Mouse (Mus musculus) CH12.LX (cell line): ENCODE data around the gene Aplp2. TPM values are rescaled to one million over a fixed set of nuclear protein-coding genes. Genes with fewer than 3 reads are reported as not detected.

Experiments
- DNase-seq: peaks from one replicate; pipeline ENCODE4 v3.0.0-alpha.2; 2013; ENCODE audit errors: extremely low read depth
- H3K27ac ChIP-seq: 2 replicates; pipeline ENCODE4 v1.5.1; 2012; ENCODE audit warnings: low read depth, mild to moderate bottlenecking, control low read depth, moderate library complexity; ENCODE audit not compliant: insufficient read depth
- H3K27me3 ChIP-seq: replicated peaks from 2 replicates; pipeline ENCODE3; 2012; ENCODE audit warnings: inconsistent platforms
- H3K36me3 ChIP-seq, 2 experiments: replicated peaks in 1 of 2; 2 replicates each; pipeline versions ENCODE3 to v1.6.1; 2012; ENCODE audit warnings: inconsistent platforms in 1 of 2, low read length in 1 of 2, mild to moderate bottlenecking in 1 of 2, mixed read lengths in 1 of 2, moderate library complexity in 1 of 2; ENCODE audit not compliant: control insufficient read depth in 1 of 2, insufficient read depth in 1 of 2
- H3K4me1 ChIP-seq, 2 experiments: 2 replicates each; pipeline ENCODE4 v1.6.1; 2012; ENCODE audit warnings: inconsistent platforms in 1 of 2, moderate library complexity in 1 of 2; ENCODE audit not compliant: insufficient read depth in 2 of 2, control insufficient read depth in 1 of 2
- H3K4me2 ChIP-seq: 2 replicates; pipeline ENCODE4 v1.6.1; 2012; ENCODE audit warnings: low read depth, mild to moderate bottlenecking, control low read depth; ENCODE audit not compliant: poor library complexity, insufficient read depth, severe bottlenecking
- H3K4me3 ChIP-seq, 3 experiments: fragments of 150-350 bp in 1 of 3; sonication (generic) in 1 of 3; replicated peaks in 1 of 3; 2 replicates each; pipeline versions ENCODE3 to v1.5.1; 2011 to 2012; ENCODE audit warnings: low read depth in 2 of 3, low read length in 2 of 3, mild to moderate bottlenecking in 2 of 3, moderate library complexity in 2 of 3, control low read depth in 1 of 3, improper control_type of control experiment in 1 of 3, inconsistent platforms in 1 of 3, mixed read lengths in 1 of 3; ENCODE audit not compliant: poor library complexity in 1 of 3
- H3K79me2 ChIP-seq: replicated peaks from 2 replicates; pipeline ENCODE4 v1.6.1; 2012; ENCODE audit warnings: mild to moderate bottlenecking, moderate library complexity; ENCODE audit not compliant: control insufficient read depth, poor library complexity, insufficient read depth, severe bottlenecking; ENCODE audit errors: extremely low read depth
- H3K9ac ChIP-seq: 2 replicates; pipeline ENCODE4 v1.6.1; 2012; ENCODE audit warnings: low read depth, mild to moderate bottlenecking, control low read depth, moderate library complexity; ENCODE audit not compliant: insufficient read depth
- H3K9me3 ChIP-seq: replicated peaks from 2 replicates; pipeline ENCODE3; 2012; ENCODE audit warnings: low read length, inconsistent platforms, mixed read lengths
- CHD1 ChIP-seq: IDR thresholded peaks from 2 replicates; pipeline ENCODE4 v1.6.1; 2012; ENCODE audit warnings: low read depth, low read length, improper control_type of control experiment, inconsistent platforms
- CHD2 ChIP-seq: IDR thresholded peaks from 2 replicates; pipeline ENCODE4 v1.6.1; 2011; ENCODE audit warnings: low read length, improper control_type of control experiment
- E2F4 ChIP-seq: IDR thresholded peaks from 2 replicates; pipeline ENCODE4 v1.6.1; 2011; ENCODE audit warnings: low read depth, low read length, improper control_type of control experiment; ENCODE audit not compliant: insufficient replicate concordance
- ELF1 ChIP-seq: IDR thresholded peaks from 2 replicates; pipeline ENCODE4 v1.6.1; 2014; ENCODE audit warnings: low read depth, mild to moderate bottlenecking, inconsistent platforms, low read length, improper control_type of control experiment
- GABPA ChIP-seq: IDR thresholded peaks from 2 replicates; pipeline ENCODE4 v1.6.1; 2012; ENCODE audit warnings: low read depth, low read length, improper control_type of control experiment, inconsistent platforms; ENCODE audit not compliant: insufficient replicate concordance
- IRF4 ChIP-seq: IDR thresholded peaks from 2 replicates; pipeline ENCODE4 v1.6.1; 2014; ENCODE audit warnings: low read depth, mild to moderate bottlenecking, inconsistent platforms, low read length, improper control_type of control experiment
- JUND ChIP-seq: conservative IDR thresholded peaks from 2 replicates; pipeline ENCODE4 v1.6.1; 2011; ENCODE audit warnings: low read depth, low read length, improper control_type of control experiment
- MAFK ChIP-seq: IDR thresholded peaks from 2 replicates; pipeline ENCODE4 v1.6.1; 2011; ENCODE audit warnings: low read length, improper control_type of control experiment; ENCODE audit not compliant: insufficient replicate concordance
- MAZ ChIP-seq: IDR thresholded peaks from 2 replicates; pipeline ENCODE4 v1.6.1; 2012; ENCODE audit warnings: low read depth, mild to moderate bottlenecking, inconsistent platforms, low read length, improper control_type of control experiment, moderate library complexity
- MEF2A ChIP-seq: IDR thresholded peaks from 2 replicates; pipeline ENCODE4 v1.6.1; 2014; ENCODE audit warnings: low read depth, mild to moderate bottlenecking, inconsistent platforms, low read length, improper control_type of control experiment, borderline replicate concordance
- MXI1 ChIP-seq: IDR thresholded peaks from 2 replicates; pipeline ENCODE4 v1.6.1; 2011; ENCODE audit warnings: mild to moderate bottlenecking, low read depth, low read length, improper control_type of control experiment
- MYC ChIP-seq: IDR thresholded peaks from 2 replicates; pipeline ENCODE4 v1.6.1; 2011; ENCODE audit warnings: low read depth, mild to moderate bottlenecking, improper control_type of control experiment, low read length
- NRF1 ChIP-seq: IDR thresholded peaks from 2 replicates; pipeline ENCODE4 v1.6.1; 2014; ENCODE audit warnings: low read depth, mild to moderate bottlenecking, inconsistent platforms, low read length, improper control_type of control experiment, moderate library complexity
- PAX5 ChIP-seq: IDR thresholded peaks from 2 replicates; pipeline ENCODE4 v1.6.1; 2012; ENCODE audit warnings: low read length, inconsistent platforms, mixed read lengths
- RAD21 ChIP-seq: IDR thresholded peaks from 2 replicates; pipeline ENCODE4 v1.6.1; 2011; ENCODE audit warnings: low read depth, mild to moderate bottlenecking, low read length, improper control_type of control experiment, moderate library complexity
- RCOR1 ChIP-seq: conservative IDR thresholded peaks from 2 replicates; pipeline ENCODE4 v1.6.1; 2012; ENCODE audit warnings: low read depth, mild to moderate bottlenecking, inconsistent platforms, low read length, improper control_type of control experiment
- SIN3A ChIP-seq: IDR thresholded peaks from 2 replicates; pipeline ENCODE4 v1.6.1; 2012; ENCODE audit warnings: low read length, improper control_type of control experiment, inconsistent platforms
- TBP ChIP-seq: conservative IDR thresholded peaks from 2 replicates; pipeline ENCODE4 v1.6.1; 2011; ENCODE audit warnings: low read depth, low read length, improper control_type of control experiment
- UBTF ChIP-seq: IDR thresholded peaks from 2 replicates; pipeline ENCODE4 v1.6.1; 2012; ENCODE audit warnings: low read depth, mild to moderate bottlenecking, inconsistent platforms, low read length, improper control_type of control experiment, moderate library complexity
- USF1 ChIP-seq: IDR thresholded peaks from 2 replicates; pipeline ENCODE4 v1.6.1; 2014; ENCODE audit warnings: low read depth, mild to moderate bottlenecking, inconsistent platforms, low read length, improper control_type of control experiment
- USF2 ChIP-seq: conservative IDR thresholded peaks from 2 replicates; pipeline ENCODE4 v1.6.1; 2011; ENCODE audit warnings: low read depth, low read length, improper control_type of control experiment
- ZC3H11A ChIP-seq: IDR thresholded peaks from 2 replicates; pipeline ENCODE4 v1.6.1; 2012; ENCODE audit warnings: low read depth, mild to moderate bottlenecking, inconsistent platforms, low read length, improper control_type of control experiment
- ZKSCAN1 ChIP-seq: IDR thresholded peaks from 2 replicates; pipeline ENCODE4 v1.6.1; 2012; ENCODE audit warnings: low read depth, inconsistent platforms, low read length, improper control_type of control experiment, borderline replicate concordance
- ZNF384 ChIP-seq: IDR thresholded peaks from 2 replicates; pipeline ENCODE4 v1.6.1; 2012; ENCODE audit warnings: low read depth, low read length, improper control_type of control experiment, inconsistent platforms
- dilution Hi-C: fragments of 300-500 bp; cut with MboI; formaldehyde crosslinking; loops from 2 replicates; pipeline ENCODE4 v1.14.3; 2020; ENCODE audit warnings: low sequenced_read_pairs; ENCODE audit not compliant: extremely low pct_unique_long_range_greater_than_20kb, extremely low pct_ligation_motif_present
- in situ Hi-C: fragments of 300-500 bp; cut with MboI; formaldehyde crosslinking; loops from 3 replicates; pipeline ENCODE4 v1.14.3; 2019; ENCODE audit warnings: low sequenced_read_pairs, low pct_ligation_motif_present, low pct_unique_long_range_greater_than_20kb, mixed read lengths
- polyA plus RNA-seq: library from polyadenylated mRNA; unstranded; fragments of >175 nt; gene quantifications from 2 replicates; pipeline ENCODE4 v1.2.1, GENCODE M21; 2012; ENCODE audit warnings: low read depth; ENCODE audit not compliant: insufficient read length
- total RNA-seq, 2 experiments: library from RNA; depleted of rRNA; stranded (reverse); fragments of 300-350 nt in 1 of 2; fragments of >200 nt in 1 of 2; gene quantifications; 2 replicates each; pipeline ENCODE4 v1.2.3; 2012 to 2014

Gene Aplp2
- total and polyA plus RNA-seq, 3 experiments = 30.4 to 52.7 (median 44.3) TPM

GRCm38 (mm10) chr9:31191543-31191942 lies 20.1 kb downstream of the Aplp2 start:
- H3K27ac ChIP-seq = no peak overlapping the region
- dilution Hi-C loops (no loop called here), in situ Hi-C loops (no loop called here)
- TF ChIP-seq ZC3H11A (no peak), CHD1 (no peak), SIN3A (no peak), MAZ (no peak), UBTF (no peak), MEF2A (no peak), ZKSCAN1 (no peak), GABPA (no peak), USF2 (no peak), NRF1 (no peak), MYC (no peak), IRF4 (no peak), RCOR1 (no peak), CHD2 (no peak), ZNF384 (no peak)
- H3K4me1 ChIP-seq = peaks cover 0 to 12% of the 10 kb centered on the region in 2 experiments; a peak in 1 of 4 replicates
- no peak for DNase-seq
- no peak overlapping the region for H3K4me2 ChIP-seq
- H3K27me3 ChIP-seq = no peaks in the 10 kb centered on the region
- no peak overlapping the region for H3K9ac ChIP-seq
- H3K9me3 ChIP-seq = peaks cover 6% of the 10 kb centered on the region
- no peak overlapping the region for H3K4me3 ChIP-seq
- H3K36me3 ChIP-seq = peaks cover 0 to 8% of the 10 kb centered on the region in 2 experiments
- no peaks in the 10 kb centered on the region for H3K79me2 ChIP-seq

DNA sequence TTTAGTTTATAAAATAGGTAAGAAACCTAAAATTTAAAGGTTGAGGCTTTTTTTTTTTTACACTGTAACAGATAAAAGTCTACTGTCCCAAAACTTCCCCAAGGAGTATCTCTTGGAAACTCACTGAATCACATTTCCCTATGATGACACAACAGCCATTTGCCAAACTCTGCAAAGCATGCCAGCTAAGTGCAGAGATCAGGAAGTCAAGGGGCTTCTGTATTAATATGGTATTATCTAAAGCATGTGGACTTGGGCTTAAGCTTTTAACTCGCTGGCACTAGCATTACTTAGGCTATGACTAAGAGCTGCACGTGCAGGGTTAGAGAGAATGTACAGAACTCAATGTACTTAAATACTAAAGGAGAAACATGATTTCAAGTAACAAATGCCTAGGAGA lies 22.4 kb downstream of the Aplp2 start:
- in situ Hi-C loops (no loop called here), dilution Hi-C loops (no loop called here)
- no peaks in the 10 kb centered on the region for H3K79me2 ChIP-seq

More for the DNA sequence above, 22.4 kb downstream of the Aplp2 start:
- Histone ChIP-seq H3K9ac (no peak overlapping the region), H3K4me2 (no peak overlapping the region), H3K27ac (no peak overlapping the region), H3K27me3 (no peaks in the 10 kb centered on the region), H3K9me3 (peaks cover 6% of the 10 kb centered on the region), H3K36me3 (peaks cover 0 to 8% of the 10 kb centered on the region in 2 experiments), H3K4me3 (no peak overlapping the region), H3K4me1 (peaks cover 0 to 6% of the 10 kb centered on the region in 2 experiments; a peak in 1 of 4 replicates)
- TF ChIP-seq JUND = no peak
- TF ChIP-seq PAX5 = no peak
- TF ChIP-seq ELF1 = no peak
- TF ChIP-seq ZNF384 = no peak
- TF ChIP-seq MAFK = no peak
- no peak for TF ChIP-seq USF1
- TF ChIP-seq MXI1 = no peak
- no peak for TF ChIP-seq E2F4
- TF ChIP-seq RAD21 = no peak
- no peak for TF ChIP-seq MYC
- no peak for TF ChIP-seq UBTF
- no peak for TF ChIP-seq TBP
- no peak for DNase-seq
